Mouse (Mus musculus) adrenal gland (tissue): ENCODE results near the gene Aph1c.
"Not testable (repeated sequence)": the region's sequence is repeated elsewhere in the genome, so short reads cannot be mapped to it uniquely, and the experiment has no call there.

Source experiments
- intact Hi-C: fragments of 180-260 bp; cut with DNase I; formaldehyde crosslinking; loops from one replicate; pipeline ENCODE4 v1.15.1; 2025
- long read RNA-seq, 2 experiments: library from polyadenylated mRNA; unstranded; transcript quantifications; one replicate each; pipeline ENCODE4 v2.0.0; 2020; ENCODE audit warnings: borderline replicate concordance in 1 of 2; ENCODE audit not compliant: insufficient replicate concordance in 1 of 2

Aph1c gene
- long read RNA-seq, experiment 1, full-length matches to known transcripts: 2 of 4 reads
- long read RNA-seq, experiment 1, partial matches to known transcripts: 2 of 4 reads
- long read RNA-seq, experiment 1, other reads (novel, unspliced or antisense): 0 of 4 reads
- long read RNA-seq, experiment 2, full-length matches to known transcripts: 1 of 2 reads
- long read RNA-seq, experiment 2, partial matches to known transcripts: 1 of 2 reads
- long read RNA-seq, experiment 2, other reads (novel, unspliced or antisense): 0 of 2 reads

GRCm38 (mm10) chr9:66834318-66835096 is at the start of gene Aph1c:
Gene Aph1c (minus strand): TSS chr9:66834726.
- intact Hi-C loops: loop anchor here (5.0 kb wide), 1 partner anchor 83 kb away; the partner anchor contains the start of gene Rab8b

GRCm38 (mm10) chr9:66883500-66883899 is 49.0 kb upstream of the Aph1c start:
- intact Hi-C loops: loop anchor here (5.0 kb wide), 1 partner anchor 34 kb away; the partner anchor contains the start of gene Rab8b

DNA sequence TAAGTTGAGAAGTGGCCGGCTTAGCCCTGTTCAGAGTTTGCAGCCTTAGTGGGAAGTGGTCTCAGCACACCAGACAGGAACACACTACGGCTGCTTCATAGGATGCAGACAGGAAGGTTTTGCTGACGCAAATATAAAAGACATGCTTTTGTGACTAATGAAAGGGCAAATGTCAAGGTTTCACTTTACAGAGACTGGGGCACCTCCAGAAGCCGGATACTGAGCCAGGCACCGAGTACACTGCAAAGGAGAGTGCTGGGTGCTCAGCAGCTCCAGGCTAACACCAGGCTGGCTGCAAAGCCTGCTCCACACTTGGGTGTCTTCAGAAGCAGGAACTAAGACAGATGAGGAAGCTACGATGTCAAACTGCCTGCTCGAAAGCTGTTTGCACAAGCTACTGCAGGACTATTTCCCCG is 47.9 kb upstream of the Aph1c start:
- intact Hi-C loops: loop anchor here (5.0 kb wide), 1 partner anchor 35 kb away; the partner anchor contains the start of gene Rab8b

- intact Hi-C loops: loop anchor here (5.0 kb wide), 1 partner anchor 35 kb away; the partner anchor contains the start of gene Rab8b
These were observed 47.3 kb upstream of the Aph1c start for GRCm38 (mm10) chr9:66881858-66882257.

- intact Hi-C loops: loop anchor here (5.0 kb wide), 1 partner anchor 37 kb away; the partner anchor contains the start of gene Rab8b
These were observed 46.2 kb upstream of the Aph1c start for GRCm38 (mm10) chr9:66880752-66881151.

DNA sequence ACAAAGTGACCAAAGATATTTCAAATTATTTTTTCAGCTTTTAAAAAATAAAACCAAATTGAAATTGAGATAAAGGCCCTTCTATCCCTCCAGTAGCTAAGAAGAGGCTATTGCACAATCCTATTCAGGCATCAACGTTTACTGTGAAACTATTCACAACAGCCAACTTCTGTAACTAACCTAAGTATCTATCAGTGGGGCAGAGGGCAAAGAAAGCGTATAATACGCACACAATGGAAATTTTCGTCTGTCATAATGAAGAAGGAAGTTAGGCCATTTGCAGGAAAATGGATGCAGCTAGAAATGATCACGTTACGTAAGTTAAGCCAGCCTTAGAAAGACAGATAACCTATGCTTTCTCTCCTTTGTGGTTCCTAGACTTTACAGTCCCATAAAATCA is 45.0 kb upstream of the Aph1c start:
- intact Hi-C loops: no loop called here

GRCm38 (mm10) chr9:66878899-66879298 is 44.4 kb upstream of the Aph1c start:
- intact Hi-C loops: no loop called here

DNA sequence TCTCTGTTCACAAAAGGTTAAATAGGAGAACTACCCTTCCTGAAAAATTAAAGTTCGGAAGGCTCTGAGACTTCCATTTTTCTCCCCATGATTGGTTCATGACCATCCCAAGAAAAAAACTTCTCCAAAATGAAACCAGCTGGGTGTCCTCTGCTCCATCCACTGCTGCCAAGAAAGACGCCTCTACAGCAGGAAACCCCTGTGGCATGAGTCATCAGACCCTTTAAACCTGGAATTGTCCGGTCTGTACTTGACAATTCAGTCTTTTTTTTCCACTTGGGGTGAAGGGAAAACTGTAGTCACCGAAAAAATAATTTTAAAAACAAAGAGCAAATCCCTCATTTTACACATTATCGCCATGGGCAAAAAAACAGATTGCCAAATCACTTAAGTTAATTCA is 42.1 kb upstream of the Aph1c start:
- intact Hi-C loops: no loop called here

- intact Hi-C loops: no loop called here
These were observed 39.8 kb upstream of the Aph1c start for GRCm38 (mm10) chr9:66874297-66874696.

DNA sequence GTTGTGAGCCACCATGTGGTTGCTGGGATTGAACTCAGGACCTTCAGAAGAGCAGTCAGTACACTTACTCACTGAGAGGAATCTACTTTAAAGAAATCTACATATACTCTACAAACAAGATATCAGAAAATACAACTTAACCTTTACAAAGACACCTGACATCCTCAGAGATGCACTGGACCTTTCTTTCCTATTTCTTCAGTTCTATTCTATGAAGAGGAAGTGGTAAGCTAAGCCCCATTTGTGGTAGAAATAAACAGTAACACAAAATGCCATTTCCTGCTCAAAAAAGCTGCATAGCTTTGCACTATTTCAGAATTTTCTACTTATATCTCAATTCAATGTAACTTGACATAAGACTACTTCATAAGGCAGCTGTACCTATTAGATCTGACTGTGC is 39.0 kb upstream of the Aph1c start:
- intact Hi-C loops: no loop called here

DNA sequence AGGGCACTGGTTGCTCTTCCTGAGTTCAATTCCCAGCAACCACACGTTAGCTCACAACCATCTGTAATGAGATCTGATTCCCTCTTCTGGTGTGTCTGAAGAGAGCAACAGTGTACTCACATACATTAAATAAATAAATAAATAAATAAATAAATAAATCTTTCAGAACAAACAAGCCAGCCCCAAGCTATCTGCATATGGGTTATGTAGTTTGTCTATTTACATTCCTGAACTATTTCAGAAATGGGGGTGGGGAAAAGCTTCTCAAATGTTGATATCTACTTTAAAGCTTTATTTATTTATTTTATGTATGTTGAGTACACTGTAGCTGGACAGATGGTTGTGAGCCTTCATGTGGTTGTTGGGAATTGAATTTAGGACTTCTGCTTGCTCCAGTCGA is 38.5 kb upstream of the Aph1c start:
- intact Hi-C loops: not testable (repeated sequence)

GRCm38 (mm10) chr9:66872015-66872727 is 37.6 kb upstream of the Aph1c start:
- intact Hi-C loops: no loop called here

DNA sequence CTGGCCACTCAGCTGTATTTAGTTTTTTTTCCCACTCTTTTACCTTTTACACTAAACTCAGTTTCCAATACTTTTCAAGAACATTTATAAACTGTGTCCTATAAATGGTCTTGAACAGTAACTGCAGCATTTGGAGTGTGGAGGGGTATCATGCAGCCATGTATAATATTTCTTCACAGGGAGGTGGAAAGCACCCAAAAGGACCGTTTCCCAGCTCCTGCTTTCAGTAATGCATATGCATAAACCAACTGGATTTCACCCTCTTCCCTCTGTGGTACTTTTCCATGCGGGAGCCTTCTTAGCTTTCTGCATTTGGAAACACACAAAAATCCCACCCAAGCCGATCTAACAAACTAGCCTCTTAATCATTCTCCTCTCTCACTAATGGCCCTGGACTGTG is 30.2 kb upstream of the Aph1c start:
- intact Hi-C loops: no loop called here

- intact Hi-C loops: no loop called here
These were observed 28.9 kb upstream of the Aph1c start for GRCm38 (mm10) chr9:66863456-66863855.

- intact Hi-C loops: no loop called here
These were observed 27.7 kb upstream of the Aph1c start for GRCm38 (mm10) chr9:66862202-66862601.

DNA sequence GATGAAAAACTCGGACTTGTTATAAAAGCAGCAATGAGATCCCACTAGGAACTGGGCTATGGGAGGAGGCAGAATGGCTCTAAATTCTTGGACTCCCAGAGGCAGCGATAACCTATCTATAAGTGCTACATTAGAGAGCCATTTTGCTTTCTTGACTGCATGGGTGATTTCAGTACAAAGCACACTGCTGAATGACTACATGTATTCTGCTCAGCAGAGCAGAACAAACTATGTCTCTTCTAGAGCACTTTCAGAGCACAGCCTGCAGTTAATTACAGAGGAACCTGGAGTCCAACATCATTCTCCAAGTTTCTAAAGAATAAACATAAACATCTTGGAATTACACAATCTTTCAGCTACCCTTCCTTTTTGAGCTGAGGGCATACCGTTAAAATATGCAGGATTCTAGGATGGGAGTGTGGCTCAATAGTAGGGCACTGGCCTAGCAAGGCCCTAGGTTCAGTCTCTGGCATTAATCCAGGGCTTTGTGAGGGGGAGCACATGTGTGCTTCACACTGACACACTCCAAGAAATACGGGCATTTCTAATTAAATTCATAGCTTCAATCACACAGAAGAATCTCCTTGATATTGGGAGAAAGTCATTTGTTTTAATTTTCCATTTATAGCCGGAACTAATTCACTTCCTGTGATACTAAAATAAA is 26.7 kb upstream of the Aph1c start:
- intact Hi-C loops: no loop called here

DNA sequence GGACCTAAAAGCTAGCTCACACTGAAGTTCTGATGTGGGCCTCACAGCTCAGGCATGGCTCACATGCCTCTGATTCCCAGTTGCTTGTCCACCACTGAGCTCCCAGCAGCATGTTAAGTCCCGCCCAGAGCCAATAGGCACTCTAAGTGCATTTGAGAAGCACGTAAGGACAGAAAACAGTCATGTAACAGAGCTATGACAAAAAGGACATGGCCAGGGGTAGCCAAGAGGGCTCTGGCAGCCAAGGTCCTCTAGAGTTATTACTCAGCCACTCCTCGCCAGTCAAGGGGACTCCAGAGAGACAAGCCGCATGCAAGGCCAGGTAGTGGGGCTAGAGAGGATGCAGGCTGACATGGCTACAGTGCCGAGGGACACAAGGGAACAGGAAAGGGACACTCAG is 25.0 kb upstream of the Aph1c start:
- intact Hi-C loops: no loop called here

DNA sequence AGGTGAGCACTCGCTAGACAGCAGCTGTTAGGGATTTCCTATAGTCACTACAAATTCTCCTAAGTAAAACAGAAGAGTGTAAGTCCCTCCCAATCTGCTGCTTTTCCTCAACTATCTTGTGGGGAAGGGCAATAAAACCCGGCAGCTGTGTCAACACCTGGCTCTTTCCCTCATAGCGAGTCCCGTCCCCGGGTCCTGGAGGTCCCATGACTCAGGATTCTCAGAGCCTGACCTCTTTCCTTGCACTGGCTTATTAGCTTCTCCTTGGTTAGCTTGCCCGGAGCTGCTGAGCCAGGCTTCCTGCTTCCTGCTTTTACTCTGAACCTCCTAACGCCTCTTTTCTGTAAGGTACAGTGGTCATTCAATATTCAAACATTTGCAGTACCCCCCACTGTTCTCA is 21.3 kb upstream of the Aph1c start:
- intact Hi-C loops: no loop called here

DNA sequence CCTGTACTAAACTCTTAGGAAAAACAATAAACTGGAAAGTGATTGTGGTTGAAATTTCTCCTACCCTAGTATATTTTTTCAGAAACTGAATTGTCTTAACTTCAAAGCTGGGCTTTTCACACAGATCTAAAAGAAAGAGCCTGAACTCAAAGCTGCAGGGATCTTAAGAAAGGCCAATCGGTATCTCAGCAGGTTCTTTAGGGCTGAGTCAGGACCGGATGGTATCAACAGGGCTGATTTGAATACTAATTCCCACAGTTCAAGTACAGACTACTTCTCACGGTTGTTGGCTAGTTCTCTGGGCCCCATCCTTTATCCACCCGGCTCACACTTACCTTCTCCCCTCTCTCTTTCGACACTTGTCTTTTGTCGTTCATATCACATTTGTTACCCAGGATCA is 18.1 kb upstream of the Aph1c start:
- intact Hi-C loops: no loop called here

GRCm38 (mm10) chr9:66850966-66851365 is 16.4 kb upstream of the Aph1c start:
- intact Hi-C loops: no loop called here

- intact Hi-C loops: loop anchor here (5.0 kb wide), 1 partner anchor 95 kb away; no protein-coding TSS in a partner anchor
These were observed 12.3 kb upstream of the Aph1c start for GRCm38 (mm10) chr9:66846822-66847221.
